Mouse (Mus musculus) thymus, postnatal 0 days (tissue): ENCODE measurements around the gene Lgals12. TPM values are rescaled to one million over a fixed set of nuclear protein-coding genes. Genes with fewer than 3 reads are reported as not detected.

ENCODE experiments used
- DNase-seq: peaks from one replicate; pipeline ENCODE4 v3.0.0-alpha.2; 2015; ENCODE audit warnings: low spot score
- polyA plus RNA-seq: library from polyadenylated mRNA; unstranded; fragments of >200 nt; fragmentation: Nextera tagmentation; extraction: Ambion mirVana; gene quantifications from 2 replicates; pipeline ENCODE4 v1.2.1, GENCODE M21; 2015

Gene Lgals12
- polyA plus RNA-seq: 0.12 and 0.26 TPM in 2 replicates

- no peak for DNase-seq
Observed at GRCm38 (mm10) chr19:7606801-7607689, at the start of gene Lgals12. TSS of gene Lgals12 (minus strand) at chr19:7607193.

- DNase-seq: no peak
Observed at GRCm38 (mm10) chr19:7648913-7649666, 42.1 kb upstream of the Lgals12 start.

DNA sequence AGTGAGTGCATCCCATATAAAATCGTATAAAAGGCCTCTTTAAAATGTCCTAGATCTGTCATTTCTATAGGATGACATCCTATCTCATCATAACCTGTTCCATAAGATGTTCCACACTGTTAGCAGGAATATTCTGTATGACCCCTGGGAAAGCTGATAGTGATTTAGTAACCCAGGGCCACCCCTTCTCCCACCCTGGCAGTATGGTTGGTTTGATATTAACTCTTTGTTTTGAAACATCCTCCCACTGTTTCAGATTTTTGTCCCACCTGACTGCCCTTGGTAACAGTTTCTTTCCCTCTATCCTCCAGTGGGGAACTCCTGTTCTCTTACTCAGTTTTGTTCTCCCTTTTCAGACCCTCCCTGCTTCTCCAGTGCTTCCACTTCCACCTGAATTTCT is 26.8 kb upstream of the Lgals12 start:
- DNase-seq: no peak

- no peak for DNase-seq
Observed at GRCm38 (mm10) chr19:7633021-7633420, 26.0 kb upstream of the Lgals12 start.

GRCm38 (mm10) chr19:7617696-7618095 is 10.7 kb upstream of the Lgals12 start:
- peak; percentile 60 for DNase-seq

DNA sequence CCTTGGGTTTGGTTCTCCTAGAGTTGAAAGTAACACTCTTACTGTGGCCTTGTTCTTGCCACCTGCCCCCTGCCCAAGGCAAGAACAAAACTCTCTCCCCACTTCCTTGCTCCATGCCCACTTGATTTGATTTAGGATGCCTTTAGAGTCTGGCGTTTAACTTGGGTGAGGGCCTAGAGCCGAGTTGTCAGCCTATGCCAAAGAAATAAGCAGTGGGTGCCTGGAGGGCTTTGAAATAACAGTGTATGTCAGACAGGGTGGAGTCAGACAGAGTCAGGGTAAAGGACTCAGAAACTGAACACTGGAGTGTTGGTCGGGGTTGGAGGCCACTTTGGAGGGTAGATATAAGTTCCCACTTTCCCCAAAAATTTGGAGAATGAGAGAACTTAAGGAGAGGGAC is 10.1 kb upstream of the Lgals12 start:
- no peak for DNase-seq

DNA sequence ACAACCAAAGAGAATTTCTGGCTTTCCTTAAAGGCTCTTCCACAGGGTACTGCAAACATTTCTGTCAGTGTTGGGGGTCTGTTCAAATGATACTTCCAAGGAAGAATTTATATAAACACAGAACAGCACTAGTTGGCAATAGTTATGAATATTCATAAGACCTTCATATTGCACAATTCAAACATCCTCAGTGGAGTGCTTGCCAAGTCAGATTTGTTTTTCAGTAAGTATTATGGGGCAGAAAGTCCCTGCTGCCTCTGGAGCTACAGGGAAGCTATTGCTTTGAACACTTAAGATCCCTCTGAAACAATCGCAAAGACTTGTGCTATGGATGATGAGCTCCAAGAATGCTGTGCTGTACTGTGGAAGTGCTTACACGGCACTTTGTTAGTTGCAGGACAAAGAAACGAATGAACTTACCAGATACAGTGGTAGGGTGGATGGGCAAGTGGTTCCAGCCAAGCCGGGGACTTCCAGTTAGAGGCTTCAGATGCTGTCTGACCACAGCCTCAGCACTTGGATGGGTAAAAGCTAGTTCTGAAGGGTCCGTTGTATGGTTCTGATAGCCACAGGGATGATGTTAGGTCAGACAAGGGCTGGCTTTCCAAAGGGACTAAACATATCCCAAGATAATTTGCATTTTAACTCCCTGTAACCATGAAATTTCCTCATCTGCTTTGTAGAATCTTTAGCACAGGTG is 9.4 kb upstream of the Lgals12 start:
- no peak for DNase-seq

- no peak for DNase-seq
Observed at GRCm38 (mm10) chr19:7613151-7613550, 6.2 kb upstream of the Lgals12 start.

DNA sequence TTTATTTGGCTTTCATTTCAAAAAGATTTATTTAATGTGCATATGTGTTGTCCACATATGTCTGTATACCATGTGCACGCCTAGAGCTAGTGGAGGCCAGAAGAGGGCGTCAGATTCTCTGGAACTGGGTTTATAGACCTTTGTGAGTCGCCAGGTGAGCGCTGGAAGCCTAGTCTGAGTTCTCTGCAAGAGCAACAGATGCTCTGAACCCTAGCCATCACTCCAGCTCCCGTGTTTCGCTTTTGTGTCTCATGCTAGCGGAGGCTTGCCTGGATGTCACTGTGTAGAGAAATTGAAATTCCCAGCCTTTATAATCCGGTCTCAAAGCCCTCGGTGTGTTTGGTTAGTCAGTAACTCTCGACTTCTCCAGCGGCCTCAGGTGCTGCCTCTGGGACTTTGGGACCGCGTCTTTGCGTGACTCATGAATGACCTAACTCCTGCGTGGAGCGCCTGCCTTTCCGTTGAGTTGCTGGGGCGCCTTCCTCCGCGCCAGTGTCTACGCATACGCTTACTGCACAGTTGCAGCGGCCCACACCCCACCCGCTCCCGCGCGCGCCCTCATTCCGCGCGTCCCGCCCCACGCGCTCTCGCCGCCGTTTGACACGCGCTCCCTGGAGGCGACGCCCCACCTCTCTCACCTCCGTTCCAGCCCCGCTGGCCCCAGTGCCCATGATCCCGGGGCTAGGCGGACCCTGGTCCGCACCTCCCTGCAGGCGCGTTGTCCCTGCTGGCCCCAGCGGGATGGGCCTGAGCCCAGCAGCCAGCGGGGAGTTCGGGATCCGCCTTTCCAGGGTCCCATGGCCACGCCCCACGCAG is 5.2 kb upstream of the Lgals12 start, which contains the start of gene Hrasls5:
TSS of gene Hrasls5 (plus strand) at position 600 of the 816 bp plus-strand sequence.
- DNase-seq: no peak

- no peak for DNase-seq
Observed at GRCm38 (mm10) chr19:7607690-7608201, 753 bp upstream of the Lgals12 start.

DNA sequence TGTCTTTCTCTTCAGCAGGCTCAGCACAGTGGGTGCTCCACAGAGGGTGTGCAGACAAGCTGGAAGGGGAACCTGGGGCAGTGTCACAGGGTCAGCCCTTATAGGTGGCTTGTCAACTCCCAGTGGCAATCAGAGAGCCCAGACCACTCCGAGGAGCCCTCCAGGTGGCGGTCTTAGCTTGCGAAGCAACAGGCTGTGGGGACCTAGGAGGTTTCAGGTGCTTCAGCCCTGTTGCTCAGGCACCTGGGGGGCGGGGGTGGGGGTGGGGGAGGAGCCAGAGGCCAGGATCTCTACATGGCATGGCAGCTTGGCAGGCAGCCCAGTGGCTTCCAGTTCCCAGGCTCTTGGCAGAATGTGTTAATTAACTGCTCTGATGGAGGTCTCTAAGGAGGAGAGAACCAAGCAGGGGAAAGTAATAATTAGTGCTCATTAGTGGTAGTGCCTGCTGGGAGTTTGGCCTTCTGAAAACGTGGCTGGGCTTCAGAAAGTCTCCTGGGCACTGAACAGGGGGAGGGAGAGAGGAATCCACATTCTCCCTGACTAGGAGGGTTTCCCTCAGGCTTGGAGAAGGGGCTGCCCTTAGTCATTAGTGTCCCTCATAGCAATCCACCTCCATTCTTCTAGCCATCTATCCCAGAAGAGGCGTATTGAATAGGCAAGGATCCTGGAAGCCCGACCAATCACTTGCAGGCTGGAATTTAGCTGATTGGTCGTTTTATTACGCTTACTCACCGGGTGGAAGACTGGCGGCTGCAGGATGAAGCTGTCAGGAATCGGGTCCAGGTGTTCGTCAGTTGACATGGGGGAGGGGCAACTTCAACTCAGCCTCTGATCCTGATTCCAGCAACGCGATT is 836 bp downstream of the Lgals12 start:
- DNase-seq: no peak

DNA sequence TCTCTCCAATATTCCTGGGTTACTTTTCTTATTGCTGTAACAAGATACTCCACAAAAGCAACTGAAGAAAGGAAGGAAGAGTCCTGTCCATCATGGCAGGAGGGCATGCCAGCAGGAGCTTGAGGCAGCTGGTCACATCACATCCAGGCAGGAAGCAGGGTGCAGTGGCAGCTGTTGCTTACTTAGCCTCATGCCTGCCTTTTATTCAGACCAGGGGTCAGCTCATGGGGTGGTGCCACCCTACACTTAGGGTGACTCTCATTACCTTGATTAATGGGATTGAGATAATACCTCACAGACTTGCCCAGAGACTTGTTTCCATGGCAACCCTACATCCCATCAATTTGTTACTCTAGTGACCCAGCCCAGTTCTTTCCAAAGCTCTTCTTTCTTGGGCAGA is 2.0 kb downstream of the Lgals12 start:
- no peak for DNase-seq

GRCm38 (mm10) chr19:7604107-7604506 is 2.9 kb downstream of the Lgals12 start:
- no peak for DNase-seq

- no peak for DNase-seq
Observed at GRCm38 (mm10) chr19:7601551-7601950, 5.4 kb downstream of the Lgals12 start.

DNA sequence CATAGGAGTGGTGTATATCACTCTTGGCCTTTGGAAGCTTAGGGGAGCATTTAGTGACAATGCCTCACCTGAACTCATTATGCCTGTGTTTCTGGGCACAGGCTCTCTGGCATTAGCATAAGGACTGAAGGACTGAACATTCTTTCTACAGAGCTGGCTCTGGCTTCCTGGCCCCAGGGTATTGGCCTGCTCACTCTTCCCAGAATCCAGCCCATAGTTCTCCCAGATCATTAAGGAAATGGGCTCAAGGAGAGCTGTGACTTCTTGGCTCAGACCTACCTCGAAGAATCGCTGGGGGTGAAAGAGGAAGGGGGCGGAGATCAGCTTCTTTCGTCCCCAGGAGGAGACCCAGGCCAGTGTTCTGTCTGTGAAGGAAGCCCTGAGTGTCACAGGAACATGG is 8.5 kb downstream of the Lgals12 start:
- DNase-seq: no peak

GRCm38 (mm10) chr19:7595534-7595933 is 11.5 kb downstream of the Lgals12 start:
- DNase-seq: peak; percentile 37

GRCm38 (mm10) chr19:7592018-7592417 is 15.0 kb downstream of the Lgals12 start:
- DNase-seq: no peak

DNA sequence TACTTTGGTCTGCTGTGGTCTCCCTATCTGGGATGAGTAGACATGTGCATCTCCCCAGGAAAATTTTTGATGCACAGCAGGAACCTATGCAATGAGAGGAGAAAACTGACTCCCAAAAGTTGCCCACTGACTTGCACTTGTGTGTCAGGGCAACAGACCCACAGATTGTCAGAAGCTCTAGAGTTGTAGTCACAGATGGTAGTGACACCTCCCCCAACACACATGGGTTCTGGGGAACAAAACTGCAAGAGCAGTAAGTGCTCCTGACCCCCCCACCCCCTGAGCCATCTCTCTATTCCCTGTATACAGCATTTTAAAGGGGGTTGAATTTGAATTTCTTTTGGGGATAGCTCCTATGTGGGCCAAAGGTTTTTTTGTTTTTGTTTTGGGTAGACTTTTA is 16.2 kb downstream of the Lgals12 start:
- no peak for DNase-seq

DNA sequence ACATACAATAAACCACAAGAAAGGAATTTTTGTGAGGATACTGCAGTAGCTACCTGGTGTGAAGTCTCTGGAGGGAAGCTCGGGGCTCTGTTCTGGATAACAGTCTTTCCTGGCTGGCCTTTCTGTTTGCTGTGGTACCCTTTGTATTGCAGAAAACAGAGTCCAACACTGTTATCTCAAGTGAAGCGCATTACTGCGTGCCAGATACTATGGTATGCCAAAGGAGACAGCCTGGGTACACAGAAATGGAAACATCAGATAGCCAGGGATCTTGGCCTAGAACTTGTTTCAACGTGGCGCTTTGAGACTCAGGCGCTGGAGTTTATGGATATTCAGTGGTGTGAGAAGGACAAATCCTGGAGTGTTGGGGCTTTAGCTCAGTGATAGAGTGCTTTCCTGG is 21.2 kb downstream of the Lgals12 start:
- DNase-seq: no peak

DNA sequence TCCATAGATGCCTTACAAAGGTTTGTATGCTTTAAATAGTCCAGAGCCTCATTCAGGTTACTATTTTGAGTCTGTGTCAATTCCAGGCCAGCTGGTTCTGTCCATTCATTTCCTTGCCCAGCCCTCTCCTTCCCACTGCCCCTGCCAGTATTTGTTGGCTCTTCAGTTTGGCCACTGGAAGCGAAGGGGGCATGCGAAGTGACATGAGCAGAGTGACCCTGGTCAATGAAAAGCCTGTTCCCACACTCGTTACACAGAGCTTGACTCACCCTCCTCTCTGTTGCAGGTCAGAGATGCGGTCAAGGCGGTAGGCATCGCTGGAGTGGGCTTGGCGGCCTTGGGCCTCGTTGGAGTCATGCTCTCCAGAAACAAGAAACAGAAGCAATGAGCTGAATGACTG is 21.7 kb downstream of the Lgals12 start:
- DNase-seq: no peak
